In the genomic region with DNA sequence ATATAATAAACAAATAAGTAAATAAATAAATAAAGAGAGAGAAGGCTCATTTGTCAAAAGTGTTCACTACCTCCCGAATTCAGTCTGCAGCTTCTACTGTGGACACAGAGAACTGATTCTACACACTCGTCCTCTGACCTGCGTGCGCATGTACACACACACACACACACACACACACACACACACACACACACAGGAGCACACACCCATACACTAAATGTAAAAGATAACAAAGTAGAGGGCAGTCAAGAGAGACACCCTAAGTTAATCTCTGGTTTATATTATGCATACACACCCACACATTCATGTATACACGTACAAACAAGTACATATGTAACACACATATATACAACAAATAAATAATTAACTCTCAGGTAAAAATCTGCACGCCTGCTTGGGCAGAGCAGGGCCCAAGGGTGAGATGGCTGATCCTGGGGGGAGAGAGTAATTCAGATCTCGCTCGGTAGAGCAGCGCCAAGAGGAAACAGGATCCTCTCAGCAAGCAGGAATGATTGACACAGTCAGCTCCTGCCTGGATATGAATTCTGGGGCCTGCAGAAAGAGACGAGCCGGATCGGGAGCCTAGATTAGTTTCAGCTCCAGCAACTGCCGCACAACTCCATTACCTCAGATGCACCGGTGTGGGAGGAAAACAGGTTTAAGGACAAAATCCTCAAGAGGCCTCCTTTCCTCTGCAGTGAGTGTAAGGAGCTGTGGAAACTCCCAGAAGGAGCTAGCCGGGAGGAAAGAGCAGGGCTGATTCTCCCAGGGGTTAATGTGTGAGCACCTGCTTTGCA, we compare ENCODE assay signal across 7 mouse cellular contexts. TPM values are rescaled to one million over a fixed set of nuclear protein-coding genes. Genes with fewer than 3 reads are reported as not detected.
DNase-seq lines count a peak whose midpoint lies in the region; ATAC-seq and TF ChIP-seq lines count a peak whose summit lies in the region.

No protein-coding gene starts in this region.

- H3K4me3 ChIP-seq in lung, postnatal 0 days (ENCODE audit: low read depth, low read length), result no peak overlapping the region
- H3K4me3 ChIP-seq in forebrain, embryonic 13.5 days, result no peak overlapping the region
- no peak overlapping the region for H3K4me3 ChIP-seq in limb, embryonic 15.5 days
- H3K4me3 ChIP-seq in stomach, embryonic 14.5 days (ENCODE audit: low read depth, low read length), result no peak overlapping the region

- H3K36me3 ChIP-seq in lung, postnatal 0 days (ENCODE audit: insufficient read depth, low read length), result no peaks in the 10 kb centered on the region
- no peaks in the 10 kb centered on the region for H3K36me3 ChIP-seq in forebrain, embryonic 13.5 days (ENCODE audit: poor library complexity, severe bottlenecking)
- H3K36me3 ChIP-seq in limb, embryonic 15.5 days, result no peaks in the 10 kb centered on the region
- H3K36me3 ChIP-seq in stomach, embryonic 14.5 days (ENCODE audit: control insufficient read depth, insufficient read depth, low read length), result no peaks in the 10 kb centered on the region

- H3K4me1 ChIP-seq in lung, postnatal 0 days (ENCODE audit: insufficient read depth, low read depth, low read length), result peaks cover 4% of the 10 kb centered on the region; the same call in 1 of the 2 replicates
- H3K4me1 ChIP-seq in forebrain, embryonic 13.5 days, result peaks cover 19% of the 10 kb centered on the region; the same call in 1 of the 2 replicates
- H3K4me1 ChIP-seq in limb, embryonic 15.5 days, result peaks cover 25% of the 10 kb centered on the region
- peaks cover 17% of the 10 kb centered on the region for H3K4me1 ChIP-seq in stomach, embryonic 14.5 days (ENCODE audit: control insufficient read depth, insufficient read depth, low read length)

- peak overlapping the region; percentile 52 for H3K27ac ChIP-seq in lung, postnatal 0 days (ENCODE audit: low read length)
- H3K27ac ChIP-seq in forebrain, embryonic 13.5 days, result peak overlapping the region; percentile 25; the same call in 1 of the 2 replicates
- H3K27ac ChIP-seq in limb, embryonic 15.5 days, result peak overlapping the region; percentile 82
- peak overlapping the region; percentile 56 for H3K27ac ChIP-seq in stomach, embryonic 14.5 days (ENCODE audit: low read length)

- no peak for TF ChIP-seq EP300 in lung, postnatal 0 days (IDR thresholded peaks at IDR 0.05)

- WGBS in lung, postnatal 0 days, result 57% methylated on average over 15 of the region's 15 CpGs
- WGBS in forebrain, embryonic 13.5 days, result 74% methylated on average over 15 of the region's 15 CpGs
- 55% methylated on average over 15 of the region's 15 CpGs for WGBS in limb, embryonic 15.5 days
- 56% methylated on average over 15 of the region's 15 CpGs for WGBS in stomach, embryonic 14.5 days

- no peaks in the 10 kb centered on the region for H3K9me3 ChIP-seq in lung, postnatal 0 days (ENCODE audit: low read length)
- no peaks in the 10 kb centered on the region for H3K9me3 ChIP-seq in forebrain, embryonic 13.5 days (replicated peaks)
- H3K9me3 ChIP-seq in limb, embryonic 15.5 days, result no peaks in the 10 kb centered on the region
- H3K9me3 ChIP-seq in stomach, embryonic 14.5 days (ENCODE audit: control insufficient read depth, low read depth, low read length), result no peaks in the 10 kb centered on the region

- H3K4me2 ChIP-seq in lung, postnatal 0 days (replicated peaks; ENCODE audit: low read depth, low read length), result no peak overlapping the region
- no peak overlapping the region for H3K4me2 ChIP-seq in forebrain, embryonic 13.5 days
- H3K4me2 ChIP-seq in limb, embryonic 15.5 days, result no peak overlapping the region
- no peak overlapping the region for H3K4me2 ChIP-seq in stomach, embryonic 14.5 days (replicated peaks; ENCODE audit: low read depth, low read length)

- 0 out of 2 replicates have a peak, but pooled peaks have one; percentile 2 for ATAC-seq in lung, postnatal 0 days
- no peak for ATAC-seq in forebrain, embryonic 13.5 days
- ATAC-seq in limb, embryonic 15.5 days (ENCODE audit: insufficient number of reproducible peaks, low FRiP score, low TSS enrichment, low read depth), result no peak
- ATAC-seq in stomach, embryonic 14.5 days (ENCODE audit: insufficient number of reproducible peaks, insufficient read depth, low FRiP score, low read depth), result no peak

- no peak overlapping the region for H3K9ac ChIP-seq in lung, postnatal 0 days (replicated peaks; ENCODE audit: low read depth)
- 0 out of 2 replicates have a peak overlapping the region, but pooled peaks have one; percentile 1 for H3K9ac ChIP-seq in forebrain, embryonic 13.5 days
- H3K9ac ChIP-seq in limb, embryonic 15.5 days, result no peak overlapping the region
- H3K9ac ChIP-seq in stomach, embryonic 14.5 days (replicated peaks; ENCODE audit: low read depth, low read length), result no peak overlapping the region; the same call in 1 of the 2 replicates

- DNase-seq in lung, postnatal 0 days (ENCODE audit: low spot score), result no peak
- DNase-seq in lung, postnatal 14 days, result no peak
- DNase-seq in ovary, postnatal 10 days (ENCODE audit: low spot score), result no peak
- no peak for DNase-seq in adrenal gland, postnatal 36 days

- TF ChIP-seq CTCF in lung, postnatal 0 days (IDR thresholded peaks at IDR 0.05), result no peak

- no peaks in the 10 kb centered on the region for H3K27me3 ChIP-seq in lung, postnatal 0 days (replicated peaks; ENCODE audit: insufficient read depth, low read length)
- H3K27me3 ChIP-seq in forebrain, embryonic 13.5 days, result no peaks in the 10 kb centered on the region
- no peaks in the 10 kb centered on the region for H3K27me3 ChIP-seq in limb, embryonic 15.5 days
- H3K27me3 ChIP-seq in stomach, embryonic 14.5 days (ENCODE audit: control insufficient read depth, insufficient read depth, low read length), result no peaks in the 10 kb centered on the region

RNA-seq across cellular contexts. Expression of a gene that starts 17.4 kb away (rescaled TPM):
- 28.5 and 31.0 TPM in 2 replicates for polyA plus RNA-seq in lung, postnatal 0 days (2015; fragmentation: Nextera tagmentation; extraction: Ambion mirVana)
- 86.5 and 92.2 TPM in 2 replicates for polyA plus RNA-seq in forebrain, embryonic 13.5 days (2015; fragmentation: Nextera tagmentation; extraction: Ambion mirVana)
- 34.7 and 37.8 TPM in 2 replicates for polyA plus RNA-seq in limb, embryonic 15.5 days (2015; fragmentation: Nextera tagmentation; extraction: Ambion mirVana)
- polyA plus RNA-seq in stomach, embryonic 14.5 days (2014; fragmentation: Nextera tagmentation; extraction: Ambion mirVana), result 29.3 and 31.5 TPM in 2 replicates
- total RNA-seq in adrenal gland, postnatal 36 days (2021), result 100 to 1,000 TPM in 1 of 2 experiments, 10 to 100 TPM in 1; 93.1 to 188 TPM

RNA-seq across cellular contexts. Expression of a gene that starts 46.2 kb away (rescaled TPM):
- polyA plus RNA-seq in lung, postnatal 0 days (2015; fragmentation: Nextera tagmentation; extraction: Ambion mirVana), result 2.6 and 3.1 TPM in 2 replicates
- polyA plus RNA-seq in forebrain, embryonic 13.5 days (2015; fragmentation: Nextera tagmentation; extraction: Ambion mirVana), result 5.8 and 6.1 TPM in 2 replicates
- polyA plus RNA-seq in limb, embryonic 15.5 days (2015; fragmentation: Nextera tagmentation; extraction: Ambion mirVana), result 2.9 and 3.1 TPM in 2 replicates
- 1.7 and 2.1 TPM in 2 replicates for polyA plus RNA-seq in stomach, embryonic 14.5 days (2014; fragmentation: Nextera tagmentation; extraction: Ambion mirVana)
- total RNA-seq in adrenal gland, postnatal 36 days (2021), result 10 to 100 TPM; 10.8 to 11.4 TPM

Comparison
In these comparisons a context has a peak if more than half of its experiments do, and no peak if none do; other contexts are left out.
1. H3K27ac ChIP-seq: peak in every context shown above with its lines; median percentile 82 in limb, embryonic 15.5 days; 56 in stomach, embryonic 14.5 days; 52 in lung, postnatal 0 days; 25 in forebrain, embryonic 13.5 days.